Mouse (Mus musculus) liver, embryonic 13.5 days (tissue): ENCODE results near the gene Nuak2. TPM values are rescaled to one million over a fixed set of nuclear protein-coding genes. Genes with fewer than 3 reads are reported as not detected.

Source experiments
- polyA plus RNA-seq: library from polyadenylated mRNA; unstranded; fragments of >200 nt; fragmentation: Nextera tagmentation; extraction: Ambion mirVana; gene quantifications from 2 replicates; pipeline ENCODE4 v1.2.1, GENCODE M21; 2015

Gene Nuak2
- polyA plus RNA-seq, 1 experiment from 2014 or later, result 1.6 TPM

Other genes with a start within 250 kb of the Nuak2 start
- 3.2 and 4.8 TPM in 2 replicates for gene Mfsd4a, start 248.1 kb upstream of the Nuak2 start, polyA plus RNA-seq
- 1.1 and 1.4 TPM in 2 replicates for gene Cdk18, start 176.4 kb upstream of the Nuak2 start, polyA plus RNA-seq
- gene Lemd1, start 124.7 kb upstream of the Nuak2 start, polyA plus RNA-seq, result not detected in 2 replicates
- gene AC124108.1, start 124.7 kb upstream of the Nuak2 start, polyA plus RNA-seq, result not detected in 2 replicates
- gene Gm10188, start 86.4 kb upstream of the Nuak2 start, polyA plus RNA-seq, result not detected in 2 replicates
- gene Klhdc8a, start 17.5 kb upstream of the Nuak2 start, polyA plus RNA-seq, result 0.03 and 0.06 TPM in 2 replicates
- gene Tmcc2, start 75.2 kb downstream of the Nuak2 start, polyA plus RNA-seq, result 456 and 511 TPM in 2 replicates
- 3.7 and 3.8 TPM in 2 replicates for gene Dstyk, start 101.4 kb downstream of the Nuak2 start, polyA plus RNA-seq
- gene Rbbp5, start 161.2 kb downstream of the Nuak2 start, polyA plus RNA-seq, result 23.2 and 30.2 TPM in 2 replicates
- 0.65 and 0.92 TPM in 2 replicates for gene Tmem81, start 190.1 kb downstream of the Nuak2 start, polyA plus RNA-seq
- 0.09 TPM in 1 of 2 replicates, not detected in the other for gene Cntn2, start 227.1 kb downstream of the Nuak2 start, polyA plus RNA-seq